Mouse (Mus musculus): Measurements from ENCODE around the gene 1810055G02Rik. TPM values are rescaled to one million over a fixed set of nuclear protein-coding genes. Genes with fewer than 3 reads are reported as not detected.

The 1810055G02Rik gene
- polyA plus RNA-seq, 1 experiment, result 61.9 TPM

DNA sequence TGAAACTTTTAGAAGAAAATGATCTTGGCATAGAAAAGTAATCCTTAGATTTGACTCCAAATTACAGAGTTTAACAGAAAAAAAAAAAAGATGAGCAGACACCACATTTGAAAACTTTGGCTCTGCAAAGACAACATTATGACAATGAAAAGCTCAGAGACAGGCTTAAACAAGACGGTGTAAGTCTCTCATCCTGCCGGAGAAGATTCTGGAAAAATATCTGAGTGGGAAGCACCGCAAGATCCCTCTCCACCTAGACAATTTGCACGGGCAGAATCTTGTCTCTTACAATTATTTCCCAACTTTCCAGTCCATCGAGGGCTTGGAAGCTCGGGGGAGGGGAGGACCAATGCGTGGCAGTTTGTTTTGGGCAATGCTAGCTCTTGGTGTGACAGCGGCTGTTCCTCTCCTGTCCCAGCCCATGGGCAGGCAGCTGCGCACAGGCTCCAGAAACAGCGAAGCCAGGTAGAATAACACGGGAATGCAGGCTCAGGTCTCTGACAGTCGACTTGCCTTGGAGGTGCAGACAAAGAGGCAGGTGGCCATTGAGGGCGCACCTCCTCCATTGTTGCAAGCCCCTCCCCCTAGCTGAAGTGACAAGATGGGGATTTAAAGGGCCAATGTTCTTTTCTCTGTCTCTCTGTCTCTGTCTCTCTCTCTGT, 35.9 kb downstream of the 1810055G02Rik start:
- no peak overlapping the region for H3K4me3 ChIP-seq (ENCODE audit: insufficient read depth, poor library complexity, severe bottlenecking)
- H3ac ChIP-seq (ENCODE audit: control insufficient read depth, insufficient read length, low read depth), result peak overlapping the region; percentile 30
- no peaks in the 10 kb centered on the region for H3K27me3 ChIP-seq (ENCODE audit: control insufficient read depth, insufficient read depth, insufficient read length)
- no peaks in the 10 kb centered on the region for H3K36me3 ChIP-seq (ENCODE audit: control insufficient read depth, insufficient read depth)
- no peaks in the 10 kb centered on the region for H3K79me2 ChIP-seq (ENCODE audit: control insufficient read depth, insufficient read depth)
- TF ChIP-seq FOSL1 (IDR thresholded peaks at IDR 0.05; ENCODE audit: insufficient read depth, low read length, poor library complexity, severe bottlenecking) (no peak), USF1 (IDR thresholded peaks at IDR 0.05; ENCODE audit: low read depth) (no peak), MYOD1 (IDR thresholded peaks at IDR 0.05; ENCODE audit: control insufficient read depth, insufficient read length, low read depth) (no peak), CTCF (IDR thresholded peaks at IDR 0.05; ENCODE audit: control insufficient read depth, insufficient read depth, insufficient read length) (no peak), MAX (IDR thresholded peaks at IDR 0.05) (no peak), MYOG (IDR thresholded peaks at IDR 0.05; ENCODE audit: control insufficient read depth, extremely low read depth, insufficient read length) (no peak), CEBPB (IDR thresholded peaks at IDR 0.05; ENCODE audit: low read depth) (no peak)
- H3K79me3 ChIP-seq (ENCODE audit: low read depth), result no peaks in the 10 kb centered on the region

DNA sequence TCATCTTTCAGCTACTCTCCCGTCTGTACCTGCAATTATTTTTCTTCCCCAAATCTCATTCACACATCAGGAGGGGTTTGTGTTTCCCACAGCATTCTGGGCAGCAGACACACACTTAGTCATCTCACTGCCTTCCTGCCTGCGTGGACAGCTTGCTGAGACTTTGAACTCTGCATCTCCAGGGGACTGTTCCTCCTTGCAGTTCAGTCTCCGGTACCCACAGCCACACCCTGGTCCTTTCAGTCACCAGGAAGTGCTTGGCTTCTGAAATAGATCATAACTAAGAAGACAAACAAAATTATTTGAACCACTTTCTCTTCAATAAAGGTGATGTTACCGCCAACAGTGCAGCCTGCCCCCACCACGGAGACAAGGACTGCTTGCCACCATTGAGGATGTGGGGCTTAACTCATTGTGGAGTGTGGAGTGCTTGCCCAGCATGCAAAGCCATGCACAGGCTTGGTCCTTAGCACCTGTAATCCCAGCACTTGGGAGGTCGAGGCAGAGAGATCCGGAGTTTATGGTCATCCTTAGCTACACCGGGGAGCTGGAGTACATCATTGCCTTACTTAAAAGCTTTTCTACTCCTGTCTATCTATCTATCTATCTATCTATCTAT, 44.6 kb downstream of the 1810055G02Rik start:
- Histone ChIP-seq H3K27me3 (ENCODE audit: control insufficient read depth, insufficient read depth, insufficient read length) (no peaks in the 10 kb centered on the region), H3K36me3 (ENCODE audit: control insufficient read depth, insufficient read depth) (no peaks in the 10 kb centered on the region), H3K79me2 (ENCODE audit: control insufficient read depth, insufficient read depth) (no peaks in the 10 kb centered on the region), H3K79me3 (ENCODE audit: low read depth) (no peaks in the 10 kb centered on the region), H3K4me3 (ENCODE audit: insufficient read depth, poor library complexity, severe bottlenecking) (no peak overlapping the region), H3ac (ENCODE audit: control insufficient read depth, insufficient read length, low read depth) (peak overlapping the region; percentile 30)
- TF ChIP-seq MAX (IDR thresholded peaks at IDR 0.05), result no peak
- no peak for TF ChIP-seq MYOG (IDR thresholded peaks at IDR 0.05; ENCODE audit: control insufficient read depth, extremely low read depth, insufficient read length)

GRCm38 (mm10) chr19:3753240-3753633, 45.1 kb downstream of the 1810055G02Rik start:
- no peak overlapping the region for H3ac ChIP-seq (ENCODE audit: control insufficient read depth, insufficient read length, low read depth)
- no peaks in the 10 kb centered on the region for H3K79me2 ChIP-seq (ENCODE audit: control insufficient read depth, insufficient read depth)
- TF ChIP-seq FOSL1 (IDR thresholded peaks at IDR 0.05; ENCODE audit: insufficient read depth, low read length, poor library complexity, severe bottlenecking), result no peak
- TF ChIP-seq CEBPB (IDR thresholded peaks at IDR 0.05; ENCODE audit: low read depth), result no peak
- no peak for TF ChIP-seq USF1 (IDR thresholded peaks at IDR 0.05; ENCODE audit: low read depth)
- TF ChIP-seq MYOD1 (IDR thresholded peaks at IDR 0.05; ENCODE audit: control insufficient read depth, insufficient read length, low read depth), result no peak
- TF ChIP-seq CTCF (IDR thresholded peaks at IDR 0.05; ENCODE audit: control insufficient read depth, insufficient read depth, insufficient read length), result no peak
- no peak for TF ChIP-seq MAX (IDR thresholded peaks at IDR 0.05)
- TF ChIP-seq MYOG (IDR thresholded peaks at IDR 0.05; ENCODE audit: control insufficient read depth, extremely low read depth, insufficient read length), result no peak
- no peaks in the 10 kb centered on the region for H3K27me3 ChIP-seq (ENCODE audit: control insufficient read depth, insufficient read depth, insufficient read length)
- H3K4me3 ChIP-seq (ENCODE audit: insufficient read depth, poor library complexity, severe bottlenecking), result no peak overlapping the region
- H3K36me3 ChIP-seq (ENCODE audit: control insufficient read depth, insufficient read depth), result no peaks in the 10 kb centered on the region
- H3K79me3 ChIP-seq (ENCODE audit: low read depth), result no peaks in the 10 kb centered on the region

GRCm38 (mm10) chr19:3753738-3754137, 45.6 kb downstream of the 1810055G02Rik start:
- H3K36me3 ChIP-seq (ENCODE audit: control insufficient read depth, insufficient read depth), result no peaks in the 10 kb centered on the region
- H3K79me2 ChIP-seq (ENCODE audit: control insufficient read depth, insufficient read depth), result no peaks in the 10 kb centered on the region
- H3K79me3 ChIP-seq (ENCODE audit: low read depth), result no peaks in the 10 kb centered on the region
- H3K27me3 ChIP-seq (ENCODE audit: control insufficient read depth, insufficient read depth, insufficient read length), result no peaks in the 10 kb centered on the region
- no peak overlapping the region for H3K4me3 ChIP-seq (ENCODE audit: insufficient read depth, poor library complexity, severe bottlenecking)
- TF ChIP-seq CEBPB (IDR thresholded peaks at IDR 0.05; ENCODE audit: low read depth) (no peak), MAX (IDR thresholded peaks at IDR 0.05) (no peak), FOSL1 (IDR thresholded peaks at IDR 0.05; ENCODE audit: insufficient read depth, low read length, poor library complexity, severe bottlenecking) (no peak), MYOG (IDR thresholded peaks at IDR 0.05; ENCODE audit: control insufficient read depth, extremely low read depth, insufficient read length) (no peak), MYOD1 (IDR thresholded peaks at IDR 0.05; ENCODE audit: control insufficient read depth, insufficient read length, low read depth) (no peak), USF1 (IDR thresholded peaks at IDR 0.05; ENCODE audit: low read depth) (no peak), CTCF (IDR thresholded peaks at IDR 0.05; ENCODE audit: control insufficient read depth, insufficient read depth, insufficient read length) (no peak)
- H3ac ChIP-seq (ENCODE audit: control insufficient read depth, insufficient read length, low read depth), result no peak overlapping the region

DNA sequence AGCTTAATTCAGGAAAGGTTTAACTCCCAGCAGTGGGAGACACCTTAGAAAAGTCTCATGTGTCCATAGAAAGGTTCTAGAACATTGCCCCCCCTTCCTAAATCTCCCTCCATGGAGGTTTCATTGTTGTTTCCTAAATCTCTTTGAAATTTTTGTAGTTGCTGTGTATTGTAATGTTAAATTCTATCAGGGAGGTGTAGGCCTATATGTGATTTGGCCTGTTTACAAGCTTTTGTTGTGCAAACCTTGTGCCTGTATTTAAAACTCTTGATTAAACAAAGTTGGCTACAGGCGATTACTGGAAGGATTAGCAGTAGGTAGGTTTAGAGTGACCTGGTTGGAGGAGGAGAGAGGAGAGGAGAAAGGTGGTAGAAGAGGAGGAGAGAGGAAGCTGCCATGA, 49.8 kb downstream of the 1810055G02Rik start:
- no peaks in the 10 kb centered on the region for H3K36me3 ChIP-seq (ENCODE audit: control insufficient read depth, insufficient read depth)
- no peaks in the 10 kb centered on the region for H3K79me2 ChIP-seq (ENCODE audit: control insufficient read depth, insufficient read depth)
- TF ChIP-seq CTCF (IDR thresholded peaks at IDR 0.05; ENCODE audit: control insufficient read depth, insufficient read depth, insufficient read length) (no peak), MYOD1 (IDR thresholded peaks at IDR 0.05; ENCODE audit: control insufficient read depth, insufficient read length, low read depth) (no peak), MAX (IDR thresholded peaks at IDR 0.05) (no peak), USF1 (IDR thresholded peaks at IDR 0.05; ENCODE audit: low read depth) (no peak), CEBPB (IDR thresholded peaks at IDR 0.05; ENCODE audit: low read depth) (no peak), MYOG (IDR thresholded peaks at IDR 0.05; ENCODE audit: control insufficient read depth, extremely low read depth, insufficient read length) (no peak), FOSL1 (IDR thresholded peaks at IDR 0.05; ENCODE audit: insufficient read depth, low read length, poor library complexity, severe bottlenecking) (no peak)
- no peak overlapping the region for H3ac ChIP-seq (ENCODE audit: control insufficient read depth, insufficient read length, low read depth)
- H3K27me3 ChIP-seq (ENCODE audit: control insufficient read depth, insufficient read depth, insufficient read length), result no peaks in the 10 kb centered on the region
- H3K4me3 ChIP-seq (ENCODE audit: insufficient read depth, poor library complexity, severe bottlenecking), result no peak overlapping the region
- no peaks in the 10 kb centered on the region for H3K79me3 ChIP-seq (ENCODE audit: low read depth)
